Mouse (Mus musculus): ENCODE results near the gene Cyp11a1.

GRCm38 (mm10) chr9:58051937-58052336 is 45.7 kb downstream of the Cyp11a1 start:
- TF ChIP-seq POLR2A (IDR thresholded peaks at IDR 0.05; ENCODE audit: borderline replicate concordance, extremely low read depth, low read depth, low read length), result no peak
- no peak for TF ChIP-seq CTCF (IDR thresholded peaks at IDR 0.05; ENCODE audit: insufficient read depth, low read length)

Measured in lung, adult 2 months (tissue).